Mouse (Mus musculus) layer of hippocampus, adult 2 months (tissue): ENCODE measurements around the gene Csdc2. TPM values are rescaled to one million over a fixed set of nuclear protein-coding genes. Genes with fewer than 3 reads are reported as not detected.
A peak's percentile ranks its signal among the peaks of the same experiment; 100 is the strongest.

Source experiments
- DNase-seq, 2 experiments: peaks; one replicate each; pipeline ENCODE4 v3.0.0; 2022; ENCODE audit warnings: low spot score in 2 of 2
- H3K27ac ChIP-seq: fragments of 200-600 bp; 2 replicates; pipeline ENCODE4 v1.8.1; 2022
- H3K4me3 ChIP-seq: fragments of 200-600 bp; 2 replicates; pipeline ENCODE4 v1.8.1; 2022; ENCODE audit warnings: mild to moderate bottlenecking
- CTCF ChIP-seq: fragments of 200-600 bp; conservative IDR thresholded peaks from 2 replicates; pipeline ENCODE4 v1.8.1; 2022; ENCODE audit warnings: antibody characterized with exemption, mild to moderate bottlenecking, moderate library complexity
- total RNA-seq, 2 experiments: library from RNA; stranded (reverse); gene quantifications; 2 replicates each; pipeline ENCODE4 v1.2.3; 2021

The Csdc2 gene
- total RNA-seq, 2 experiments from 2014 or later = 75.2 to 81.8 TPM

GRCm38 (mm10) chr15:81950716-81951115 is 14.2 kb downstream of the Csdc2 start:
- Histone ChIP-seq H3K27ac (no peak overlapping the region), H3K4me3 (no peak overlapping the region)
- DNase-seq = no peak
- TF ChIP-seq CTCF = no peak

DNA sequence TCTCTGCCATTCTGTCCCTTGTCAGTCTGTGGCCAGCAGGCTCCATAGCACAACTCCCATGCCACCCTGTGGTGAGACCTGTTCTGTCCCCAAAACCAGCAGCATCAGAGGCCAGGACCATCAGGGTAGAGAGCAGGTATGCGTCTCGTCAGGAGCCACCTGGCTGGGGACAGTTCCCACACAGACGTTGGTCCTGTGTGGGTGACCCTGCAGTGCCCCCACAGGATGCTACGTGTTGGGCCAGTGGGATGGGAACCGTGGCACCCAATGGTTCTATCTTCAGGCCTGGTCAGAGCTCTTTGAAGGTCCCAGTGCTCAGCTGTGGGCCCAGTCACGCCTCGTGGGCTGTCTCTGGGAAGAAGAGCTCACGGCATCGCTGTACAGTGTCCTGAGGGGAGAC is 14.6 kb downstream of the Csdc2 start:
- TF ChIP-seq CTCF = 0 out of 2 replicates have a peak, but pooled peaks have one; percentile 10

GRCm38 (mm10) chr15:81952310-81952709 is 15.8 kb downstream of the Csdc2 start:
- TF ChIP-seq CTCF = peak; percentile 39
- no peak overlapping the region for H3K27ac ChIP-seq
- DNase-seq = no peak
- no peak overlapping the region for H3K4me3 ChIP-seq

More for the DNA sequence above, 14.6 kb downstream of the Csdc2 start:
- Histone ChIP-seq H3K27ac (no peak overlapping the region), H3K4me3 (no peak overlapping the region)
- DNase-seq = no peak

DNA sequence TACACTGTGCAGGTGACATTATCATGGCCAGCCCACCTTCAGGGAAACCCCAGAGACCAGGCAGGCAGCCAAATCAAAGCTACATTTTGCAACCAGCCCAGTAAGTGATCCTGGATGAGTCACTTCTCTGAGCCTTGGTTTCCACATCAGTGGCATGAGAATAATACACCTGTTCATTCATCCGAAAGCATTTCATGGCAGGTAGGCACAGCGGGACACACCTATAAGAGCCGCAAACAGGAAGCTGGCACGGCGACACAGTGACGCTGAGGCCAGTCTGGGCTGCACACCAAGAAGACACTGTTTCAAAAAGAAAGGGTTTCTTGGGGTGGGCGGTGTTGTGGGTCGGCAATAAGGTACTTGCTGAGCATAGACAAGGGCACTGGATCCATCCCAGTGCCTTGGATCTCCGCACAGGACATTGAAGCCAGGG is 17.6 kb downstream of the Csdc2 start:
- TF ChIP-seq CTCF = no peak
- Histone ChIP-seq H3K4me3 (no peak overlapping the region), H3K27ac (no peak overlapping the region)
- DNase-seq = no peak

DNA sequence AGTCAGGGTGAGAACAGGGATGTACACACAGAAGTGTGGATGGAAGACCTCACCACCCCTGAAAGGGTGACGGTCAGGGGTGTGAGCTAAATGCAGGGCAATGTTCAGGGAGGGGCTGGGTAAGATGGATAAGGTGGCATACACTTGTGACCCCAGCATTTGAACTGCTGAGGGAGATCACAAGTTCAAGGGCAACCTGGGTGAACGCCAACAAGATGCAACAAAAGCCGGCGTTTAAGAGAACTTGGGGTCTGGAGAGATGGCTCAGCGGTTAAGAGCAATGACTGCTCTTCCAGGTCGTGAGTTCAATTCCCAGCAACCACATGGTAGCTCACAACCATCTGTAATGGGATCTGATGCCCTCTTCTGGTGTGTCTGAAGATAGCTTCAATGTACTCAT is 18.2 kb downstream of the Csdc2 start:
- no peak overlapping the region for H3K27ac ChIP-seq
- DNase-seq = no peak
- TF ChIP-seq CTCF = 0 out of 2 replicates have a peak, but pooled peaks have one; percentile 12
- no peak overlapping the region for H3K4me3 ChIP-seq

GRCm38 (mm10) chr15:81955414-81955813 is 18.9 kb downstream of the Csdc2 start:
- DNase-seq = no peak
- no peak for TF ChIP-seq CTCF
- Histone ChIP-seq H3K4me3 (no peak overlapping the region), H3K27ac (no peak overlapping the region)

DNA sequence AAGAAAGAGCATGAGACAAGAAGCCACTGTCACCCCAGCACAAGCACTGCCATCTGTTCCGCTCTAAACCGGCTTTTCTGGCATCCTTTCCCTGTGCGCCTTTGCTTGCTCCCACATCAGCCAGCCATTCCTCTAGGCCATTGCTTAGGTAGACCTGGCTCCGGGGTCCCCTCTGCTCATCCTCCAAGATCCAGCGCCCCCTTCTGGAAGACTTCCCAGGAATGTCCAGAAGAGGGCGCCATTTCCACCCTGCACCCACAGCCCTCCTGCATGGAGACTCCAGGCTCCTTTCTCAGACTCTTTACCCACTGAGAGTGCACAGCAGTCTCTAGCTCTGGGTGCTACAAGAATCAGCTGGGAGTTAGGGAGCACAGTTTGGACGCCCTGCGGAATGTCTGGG is 19.9 kb downstream of the Csdc2 start:
- TF ChIP-seq CTCF = peak; percentile 91
- DNase-seq = peak; percentile 50 to 67
- Histone ChIP-seq H3K4me3 (no peak overlapping the region), H3K27ac (peak overlapping the region; percentile 99)

- Histone ChIP-seq H3K4me3 (peak overlapping the region; percentile 69; the same call in 1 of the 2 replicates), H3K27ac (peak overlapping the region; percentile 99)
- DNase-seq = no peak
- TF ChIP-seq CTCF = no peak
These were observed 21.0 kb downstream of the Csdc2 start for GRCm38 (mm10) chr15:81957598-81957997.

DNA sequence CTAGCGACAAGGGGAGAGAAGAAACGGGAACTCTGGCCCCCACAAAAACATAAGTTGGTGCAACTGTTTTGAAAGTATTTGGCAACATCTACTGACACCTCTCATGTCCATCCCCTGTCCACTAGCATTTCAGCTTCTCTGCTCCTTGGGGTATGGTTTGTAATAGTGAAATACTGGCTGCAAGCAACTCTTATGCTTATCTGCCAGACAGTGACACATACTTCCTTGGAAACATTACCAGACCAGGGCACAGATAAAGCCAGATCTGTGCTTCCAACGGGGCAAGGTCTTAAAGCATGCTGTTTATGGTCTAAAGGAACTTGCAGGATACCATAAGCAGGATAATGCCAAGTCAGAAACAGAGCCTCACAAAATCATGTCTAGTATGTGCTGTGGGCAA is 22.3 kb downstream of the Csdc2 start:
- Histone ChIP-seq H3K27ac (peak overlapping the region; percentile 99), H3K4me3 (peak overlapping the region; percentile 69)
- TF ChIP-seq CTCF = no peak

GRCm38 (mm10) chr15:81960171-81961077 is 23.9 kb downstream of the Csdc2 start, which contains the start of gene Pmm1:
Pmm1 (minus strand) TSS chr15:81960930.
- Histone ChIP-seq H3K4me3 (peak within 1 kb of the TSS; percentile 69), H3K27ac (peak within 1 kb of the TSS; percentile 99)
- peak; percentile 96 to 98 for DNase-seq
- TF ChIP-seq CTCF = peak; percentile 79

More for the DNA sequence above, 22.3 kb downstream of the Csdc2 start:
- no peak for DNase-seq

DNA sequence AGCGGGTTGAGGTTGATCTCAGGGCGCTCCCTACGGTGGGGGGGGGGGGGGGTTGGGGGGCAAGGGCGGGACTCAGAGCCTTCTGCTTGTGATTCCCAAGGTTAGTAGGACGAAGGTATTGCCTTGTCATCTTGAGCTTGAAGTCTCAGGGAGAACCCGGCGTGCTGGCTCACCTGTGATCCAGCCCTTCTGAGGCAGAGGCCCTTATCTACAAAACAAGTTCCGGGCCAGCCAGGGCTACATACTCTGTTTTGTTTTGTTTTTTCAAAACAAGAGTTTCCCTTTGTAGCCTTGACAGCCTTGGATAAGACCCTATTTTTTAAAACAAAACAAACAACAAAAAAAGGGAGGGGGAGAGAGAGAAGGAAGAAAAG is 24.5 kb downstream of the Csdc2 start:
- no peak for TF ChIP-seq CTCF
- no peak for DNase-seq
- peak overlapping the region; percentile 69 for H3K4me3 ChIP-seq
- H3K27ac ChIP-seq = peak overlapping the region; percentile 77

- Histone ChIP-seq H3K4me3 (no peak overlapping the region), H3K27ac (no peak overlapping the region)
- no peak for TF ChIP-seq CTCF
- no peak for DNase-seq
These were observed 27.7 kb downstream of the Csdc2 start for GRCm38 (mm10) chr15:81964262-81964661.

- no peak overlapping the region for H3K27ac ChIP-seq
- no peak; the same call in 1 of the 2 replicates for TF ChIP-seq CTCF
- H3K4me3 ChIP-seq = no peak overlapping the region
- DNase-seq = no peak
These were observed 28.5 kb downstream of the Csdc2 start for GRCm38 (mm10) chr15:81964980-81965545.
